Mouse (Mus musculus) layer of hippocampus, adult 11-12 months (tissue): ENCODE measurements at regions not wholly inside any gene's neighbourhood (a gene's known extent, or its start where the extent isn't known, plus 50 kb on each side); places are given as distances from the start of the nearest gene placed in this dataset.

ENCODE experiments used
- DNase-seq: peaks from one replicate; pipeline ENCODE4 v3.0.0; 2022; ENCODE audit warnings: low spot score

GRCm38 (mm10) chr11:113091901-113092568 is 310.0 kb downstream of the Sox9 start:
- no peak for DNase-seq

DNA sequence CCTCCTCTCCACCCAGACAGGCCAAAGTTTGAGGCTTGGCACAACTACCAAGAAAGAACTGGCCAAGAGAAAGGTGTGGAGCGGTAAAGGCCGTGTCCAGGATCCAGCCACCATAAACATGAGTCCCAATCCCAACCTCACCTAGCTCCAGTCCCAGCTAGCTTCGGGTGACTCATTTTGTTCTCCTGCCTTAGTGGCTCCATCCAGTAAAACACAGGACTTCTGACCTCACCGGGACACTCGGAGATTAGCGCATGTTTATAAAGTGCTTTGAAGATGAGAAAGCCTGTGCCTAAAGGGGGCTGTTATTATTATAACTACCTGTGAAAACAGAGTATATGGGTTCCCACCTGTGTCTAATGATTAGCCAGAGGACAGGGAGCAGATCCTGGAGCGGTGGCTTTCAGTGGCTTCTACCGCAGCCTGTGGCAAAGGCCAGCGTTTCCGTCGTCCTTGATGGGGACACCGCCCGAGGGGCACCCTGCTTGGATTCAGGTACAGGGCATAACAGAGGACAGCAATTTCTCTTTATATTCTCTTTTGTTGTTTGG is 311.9 kb downstream of the Sox9 start:
- no peak for DNase-seq

- DNase-seq: no peak
Measured at GRCm38 (mm10) chr11:113095625-113096024, 313.6 kb downstream of the Sox9 start.

DNA sequence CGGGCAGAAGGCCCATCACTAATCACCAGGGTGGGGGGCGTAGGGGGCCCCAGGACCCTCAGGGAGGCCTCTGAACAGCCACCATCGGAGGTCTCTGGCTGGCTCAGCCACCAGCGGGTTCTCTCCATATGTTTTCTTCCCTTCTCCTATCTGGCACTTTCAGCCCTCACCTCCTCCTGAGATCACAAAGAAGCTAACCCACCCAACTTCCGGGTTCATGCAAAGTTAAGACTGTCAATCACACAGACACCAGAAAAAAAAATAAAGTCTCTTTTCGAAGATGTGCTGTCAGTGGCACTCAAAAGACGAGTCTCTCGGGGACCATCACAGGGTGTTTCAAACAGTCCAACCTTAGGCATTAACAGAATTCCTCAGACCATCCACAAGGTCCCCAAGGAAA is 314.2 kb downstream of the Sox9 start:
- no peak for DNase-seq

- no peak for DNase-seq
Measured at GRCm38 (mm10) chr11:113098360-113098759, 316.3 kb downstream of the Sox9 start.

- no peak for DNase-seq
Measured at GRCm38 (mm10) chr11:113100800-113101199, 318.8 kb downstream of the Sox9 start.

DNA sequence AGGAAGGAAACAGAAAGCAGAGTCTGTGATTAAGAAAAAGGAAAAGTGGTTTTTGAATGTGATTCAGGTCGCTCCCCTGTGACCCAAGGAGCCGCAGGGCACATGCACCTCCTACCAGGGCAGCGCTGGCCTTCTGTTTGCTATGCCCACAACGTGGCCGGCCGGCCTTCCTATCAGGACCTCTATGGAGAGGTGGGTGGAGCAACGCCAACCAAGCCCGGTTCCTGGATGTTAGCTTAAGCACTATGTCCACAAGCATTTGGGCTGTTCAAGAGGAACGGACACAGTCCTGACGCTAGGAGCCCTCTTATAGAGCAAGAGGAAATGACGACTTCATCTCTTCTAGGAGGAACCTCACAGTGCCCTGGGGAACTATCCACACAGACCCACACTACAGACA is 319.5 kb downstream of the Sox9 start:
- DNase-seq: no peak

DNA sequence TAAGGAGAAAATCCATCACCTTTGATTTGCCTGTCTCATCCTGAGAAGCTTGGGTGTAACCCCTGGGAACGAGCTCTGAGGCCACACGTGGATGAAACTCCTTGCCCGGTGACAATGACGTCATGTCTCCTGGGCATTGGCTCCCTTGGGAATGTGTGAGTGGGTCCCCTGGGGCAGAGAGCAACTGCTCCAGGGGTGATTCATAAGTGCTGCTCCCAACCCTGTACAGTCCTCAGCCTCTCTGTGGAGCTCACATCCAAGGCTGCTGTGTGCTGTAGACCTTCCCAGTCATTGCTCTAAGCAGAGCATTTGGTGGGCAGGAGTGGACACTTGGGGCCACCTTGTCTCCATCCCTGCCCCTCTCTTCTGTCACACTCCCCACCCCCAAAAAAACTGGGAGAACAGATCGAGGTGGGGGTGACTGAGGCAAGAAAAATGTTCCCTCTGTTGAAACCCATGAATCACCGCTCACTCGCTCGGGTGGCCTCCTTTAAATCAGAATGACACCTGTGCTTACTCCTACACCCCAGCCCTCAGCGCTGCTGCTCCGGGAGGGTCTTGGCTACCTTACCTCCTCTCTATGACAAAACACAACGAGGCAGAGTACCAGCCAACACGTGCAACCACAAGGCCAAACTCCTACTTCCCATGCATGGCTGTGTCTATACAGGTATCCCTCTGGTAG is 321.3 kb downstream of the Sox9 start:
- peak; percentile 45 for DNase-seq

- DNase-seq: no peak
Measured at GRCm38 (mm10) chr11:113105371-113105770, 323.3 kb downstream of the Sox9 start.

DNA sequence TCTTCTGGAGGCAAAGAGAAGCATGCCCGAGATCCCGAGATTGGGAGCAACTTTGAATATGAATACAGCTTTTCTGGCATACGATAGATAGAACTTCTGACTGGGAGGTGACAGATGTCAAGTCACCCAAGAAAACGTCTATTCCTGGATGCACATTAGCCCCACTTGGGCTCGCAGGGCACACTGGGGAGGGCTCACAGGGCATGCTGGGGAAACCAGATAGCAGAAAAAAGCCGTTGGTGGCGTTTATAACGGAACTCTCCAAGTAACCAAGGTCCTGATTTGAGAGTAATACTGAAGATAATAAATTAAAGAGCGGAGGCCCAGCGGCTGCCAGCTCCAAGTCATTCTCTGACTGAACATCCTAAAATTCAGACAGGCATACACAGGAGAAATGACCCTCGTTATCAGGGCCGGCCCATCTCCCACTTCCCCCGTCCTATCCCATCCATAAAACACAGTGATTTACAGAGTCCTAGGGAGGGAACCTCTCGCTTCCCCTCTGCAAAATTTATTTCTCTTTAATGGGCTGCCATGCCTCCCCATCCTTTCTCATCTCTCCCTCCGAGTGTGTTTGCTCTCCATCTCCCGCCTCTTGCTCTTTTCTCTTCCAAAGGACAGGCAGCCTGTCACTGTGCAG is 325.3 kb downstream of the Sox9 start:
- no peak for DNase-seq

DNA sequence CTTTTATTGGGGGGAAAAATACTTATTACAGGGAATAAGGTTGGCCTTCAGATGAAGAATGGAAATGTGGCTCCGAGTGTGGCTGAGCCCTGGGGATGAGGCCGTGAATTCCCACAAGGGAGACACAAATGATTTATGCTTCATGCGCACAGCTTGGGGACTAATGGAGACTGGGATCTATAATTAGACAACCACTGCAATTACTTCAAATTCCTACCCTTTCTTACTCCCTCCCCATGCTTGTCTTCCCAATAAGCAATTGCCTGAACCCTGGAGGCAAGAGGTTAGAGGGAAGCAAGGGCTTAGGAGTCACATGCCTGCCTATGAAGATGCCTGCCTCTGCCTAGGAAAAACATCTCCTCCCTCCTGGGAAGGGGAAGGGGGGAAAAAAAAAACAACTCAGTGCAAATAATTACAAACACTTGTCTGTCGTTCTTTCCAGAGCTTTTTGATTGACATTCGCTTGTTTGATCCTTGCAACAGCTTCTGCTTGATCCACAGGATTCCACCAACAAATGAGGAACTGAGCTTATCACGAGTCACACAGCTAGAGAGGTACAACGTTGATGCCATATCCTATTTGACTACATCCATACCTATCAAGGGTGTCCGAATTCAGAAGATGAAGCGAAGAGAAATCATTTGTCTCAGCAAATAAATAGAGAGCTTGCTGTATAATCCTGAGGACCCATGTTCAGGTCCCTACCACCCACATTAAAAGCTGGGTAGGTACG is 326.1 kb downstream of the Sox9 start:
- DNase-seq: no peak

- no peak for DNase-seq
Measured at GRCm38 (mm10) chr11:113109096-113109495, 327.1 kb downstream of the Sox9 start.

DNA sequence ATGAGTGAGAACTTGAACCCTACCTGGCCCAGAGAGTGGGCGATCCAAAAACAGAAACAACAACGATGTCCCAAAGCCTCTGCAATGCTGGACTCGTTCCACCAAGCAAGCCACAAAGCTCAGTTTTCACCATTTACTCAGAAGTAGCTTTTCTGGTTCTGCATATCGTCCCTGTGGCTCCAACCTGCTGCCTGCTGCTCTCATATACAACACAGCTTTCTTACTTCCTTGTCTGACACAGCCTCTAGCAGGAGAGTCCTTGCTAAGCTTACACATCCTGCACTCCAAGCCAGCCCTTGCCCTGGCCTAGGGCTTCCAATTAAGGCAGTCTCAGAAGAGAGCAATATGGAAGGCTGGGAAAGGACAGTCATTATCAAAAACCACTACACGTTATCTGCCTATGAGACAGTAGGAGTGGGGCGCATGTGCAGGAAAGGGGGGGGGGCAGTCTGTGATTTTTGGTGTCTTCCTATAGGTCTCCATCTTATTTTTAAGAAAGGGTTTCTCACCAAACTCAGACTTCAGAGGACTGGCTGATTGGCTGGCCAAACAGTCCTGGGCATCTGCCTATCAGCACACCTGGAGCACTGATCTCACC is 331.3 kb downstream of the Sox9 start:
- DNase-seq: no peak

DNA sequence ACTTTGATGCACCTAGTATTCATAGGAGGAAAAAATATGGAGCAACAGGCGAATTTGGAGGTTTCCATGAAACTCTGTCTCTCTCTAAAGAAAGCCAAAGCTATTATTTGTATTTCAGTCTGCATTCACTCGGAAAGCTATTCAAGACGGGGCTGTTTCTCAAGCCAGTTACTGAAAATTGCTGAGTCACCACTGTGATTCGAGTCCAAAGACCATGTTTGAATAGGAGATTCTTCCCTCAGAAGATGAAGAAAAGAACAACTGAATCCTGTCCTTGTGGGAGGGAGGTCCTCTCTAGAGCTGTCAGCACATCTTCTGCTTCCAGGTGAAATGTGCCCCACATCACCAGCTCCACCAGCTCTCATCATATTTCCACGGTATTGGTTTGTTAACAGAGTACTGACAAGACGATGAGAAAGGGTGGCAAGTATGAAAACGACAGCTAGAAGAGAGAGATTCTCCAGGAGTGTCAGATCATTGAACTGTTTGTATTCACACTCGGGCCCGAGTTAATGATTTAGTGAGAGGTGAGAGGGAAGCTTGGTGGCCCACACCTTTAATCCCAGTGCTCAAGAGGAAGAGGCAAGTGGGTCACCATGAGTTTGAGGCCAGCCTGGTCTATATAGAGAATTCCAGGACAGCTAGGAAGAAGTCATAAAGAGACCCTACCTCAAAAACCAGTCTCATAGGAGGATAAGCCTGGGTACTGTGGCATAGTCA is 335.3 kb downstream of the Sox9 start:
- DNase-seq: no peak

GRCm38 (mm10) chr11:113120570-113120969 is 338.5 kb downstream of the Sox9 start:
- DNase-seq: no peak

- no peak for DNase-seq
Measured at GRCm38 (mm10) chr11:113121307-113121706, 339.3 kb downstream of the Sox9 start.

DNA sequence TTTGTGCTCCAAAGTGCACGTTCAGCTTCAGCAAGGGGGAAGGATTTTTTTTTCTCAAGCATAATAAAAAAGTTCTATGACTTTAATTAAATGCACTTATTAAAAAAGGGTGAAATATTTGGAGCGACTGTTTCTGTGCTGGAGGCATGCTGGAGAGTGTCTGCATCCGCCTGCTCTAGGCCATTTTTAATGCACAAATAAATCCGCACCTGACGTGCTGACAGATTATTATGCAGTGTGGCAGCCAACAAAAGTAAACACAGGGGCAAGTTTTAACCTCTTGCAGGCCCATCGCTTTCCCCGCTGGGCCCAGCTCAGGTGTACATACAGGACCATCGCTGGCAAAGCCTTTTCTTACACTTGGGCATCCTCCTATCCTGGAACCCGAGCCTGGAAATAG is 340.1 kb downstream of the Sox9 start:
- DNase-seq: no peak

DNA sequence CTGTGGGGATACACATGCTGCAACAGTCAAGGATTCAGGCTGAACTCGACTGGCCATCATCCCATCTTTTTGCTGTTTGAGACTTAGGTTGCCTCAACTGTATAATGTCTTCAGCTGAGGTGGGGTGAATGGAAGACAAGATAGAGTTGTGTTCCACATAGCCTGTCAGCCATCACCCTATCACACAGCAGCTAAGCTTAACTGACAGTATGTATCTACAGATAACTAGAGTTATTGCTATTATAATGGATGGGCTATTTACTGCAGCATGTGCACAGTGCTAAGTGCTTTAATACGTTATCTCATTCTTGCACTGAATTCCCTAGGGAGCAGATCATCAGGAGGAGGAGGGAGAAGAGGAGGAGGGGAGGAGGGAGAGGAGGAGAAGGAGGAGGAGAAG is 340.9 kb downstream of the Sox9 start:
- no peak for DNase-seq

GRCm38 (mm10) chr11:113125832-113126231 is 343.8 kb downstream of the Sox9 start:
- no peak for DNase-seq

- no peak for DNase-seq
Measured at GRCm38 (mm10) chr11:113129192-113129591, 347.2 kb downstream of the Sox9 start.

- no peak for DNase-seq
Measured at GRCm38 (mm10) chr11:113129975-113130374, 348.0 kb downstream of the Sox9 start.
